Mouse (Mus musculus) midbrain, embryonic 13.5 days (tissue): ENCODE results near the gene Tspan33. TPM values are rescaled to one million over a fixed set of nuclear protein-coding genes. Genes with fewer than 3 reads are reported as not detected.

ENCODE experiments used
- ATAC-seq: fragments of 200-750 bp; cut with Nextera tagmentation; 2 replicates; pipeline ENCODE4 v1.8.0; 2017; ENCODE audit warnings: mild to moderate bottlenecking, moderate TSS enrichment, moderate library complexity
- H3K27ac ChIP-seq: fragments of 300-500 bp; sonication (generic); 2 replicates; pipeline ENCODE4 v1.5.1; 2015; ENCODE audit warnings: inconsistent platforms, mild to moderate bottlenecking, moderate library complexity
- H3K27me3 ChIP-seq: fragments of 300-500 bp; sonication (generic); 2 replicates; pipeline ENCODE4 v1.6.1; 2015; ENCODE audit warnings: mild to moderate bottlenecking, inconsistent platforms
- H3K36me3 ChIP-seq: fragments of 300-500 bp; sonication (generic); 2 replicates; pipeline ENCODE4 v1.6.1; 2015; ENCODE audit warnings: mild to moderate bottlenecking, inconsistent platforms
- H3K4me1 ChIP-seq: fragments of 300-500 bp; sonication (generic); replicated peaks from 2 replicates; pipeline ENCODE4 v1.6.1; 2015; ENCODE audit warnings: inconsistent platforms
- H3K4me2 ChIP-seq: fragments of 300-500 bp; sonication (generic); replicated peaks from 2 replicates; pipeline ENCODE4 v1.6.1; 2015; ENCODE audit warnings: moderate library complexity, mild to moderate bottlenecking, inconsistent platforms
- H3K4me3 ChIP-seq: fragments of 300-500 bp; sonication (generic); replicated peaks from 2 replicates; pipeline ENCODE4 v1.5.1; 2015; ENCODE audit warnings: mild to moderate bottlenecking, inconsistent platforms
- H3K9ac ChIP-seq: fragments of 300-500 bp; sonication (generic); replicated peaks from 2 replicates; pipeline ENCODE4 v1.6.1; 2015; ENCODE audit warnings: mild to moderate bottlenecking, inconsistent platforms
- H3K9me3 ChIP-seq: fragments of 300-500 bp; sonication (generic); 2 replicates; pipeline ENCODE4 v1.6.1; 2016; ENCODE audit warnings: mild to moderate bottlenecking, inconsistent platforms
- WGBS: fragments of 180-500 bp; shearing (Covaris S2); methylation state at CpG from one replicate; pipeline ENCODE4 v1.1.7; 2015; 5-methylcytosine and 5-hydroxymethylcytosine counted together
- polyA plus RNA-seq: library from polyadenylated mRNA; unstranded; fragments of >200 nt; fragmentation: Nextera tagmentation; extraction: Ambion mirVana; gene quantifications from 2 replicates; pipeline ENCODE4 v1.2.1, GENCODE M21; 2015

Gene Tspan33
- polyA plus RNA-seq, 1 experiment from 2014 or later, result 6.0 TPM

GRCm38 (mm10) chr6:29761282-29761681 is 67.3 kb downstream of the Tspan33 start:
- Histone ChIP-seq H3K9me3 (no peaks in the 10 kb centered on the region), H3K4me3 (no peak overlapping the region), H3K9ac (no peak overlapping the region), H3K27me3 (no peaks in the 10 kb centered on the region), H3K27ac (no peak overlapping the region), H3K4me2 (no peak overlapping the region), H3K4me1 (no peaks in the 10 kb centered on the region), H3K36me3 (peaks cover 20% of the 10 kb centered on the region)
- WGBS, result 89% methylated on average over 4 of the region's 4 CpGs
- no peak for ATAC-seq

GRCm38 (mm10) chr6:29762524-29762923 is 68.5 kb downstream of the Tspan33 start:
- Histone ChIP-seq H3K4me3 (no peak overlapping the region), H3K36me3 (peaks cover 12% of the 10 kb centered on the region), H3K4me1 (no peaks in the 10 kb centered on the region), H3K9ac (no peak overlapping the region), H3K27ac (no peak overlapping the region), H3K4me2 (no peak overlapping the region), H3K9me3 (no peaks in the 10 kb centered on the region), H3K27me3 (no peaks in the 10 kb centered on the region)
- no peak for ATAC-seq
- 58% methylated on average over 4 of the region's 4 CpGs for WGBS

GRCm38 (mm10) chr6:29766874-29767273 is 72.9 kb downstream of the Tspan33 start:
- WGBS, result 94% methylated on average over 2 of the region's 2 CpGs
- H3K27ac ChIP-seq, result no peak overlapping the region
- ATAC-seq, result no peak

More at GRCm38 (mm10) chr6:29766874-29767273, 72.9 kb downstream of the Tspan33 start:
- Histone ChIP-seq H3K36me3 (no peaks in the 10 kb centered on the region), H3K4me2 (no peak overlapping the region), H3K9ac (no peak overlapping the region), H3K4me1 (peaks cover 19% of the 10 kb centered on the region), H3K9me3 (no peaks in the 10 kb centered on the region), H3K27me3 (no peaks in the 10 kb centered on the region), H3K4me3 (no peak overlapping the region)

Other genes with a start within 250 kb of the Tspan33 start
- gene Atp6v1f, start 226.5 kb upstream of the Tspan33 start, polyA plus RNA-seq, result 309 and 328 TPM in 2 replicates
- 0.47 and 0.53 TPM in 2 replicates for gene Atp6v1fnb, start 222.8 kb upstream of the Tspan33 start, polyA plus RNA-seq
- 11.7 and 14.0 TPM in 2 replicates for gene Kcp, start 186.3 kb upstream of the Tspan33 start, polyA plus RNA-seq
- 1.3 and 1.6 TPM in 2 replicates for gene Irf5, start 167.6 kb upstream of the Tspan33 start, polyA plus RNA-seq
- 97.7 and 106 TPM in 2 replicates for gene Tnpo3, start 84.3 kb upstream of the Tspan33 start, polyA plus RNA-seq
- gene Smo, start 41.3 kb downstream of the Tspan33 start, polyA plus RNA-seq, result 14.2 and 19.2 TPM in 2 replicates
- 12.8 and 13.1 TPM in 2 replicates for gene Ahcyl2, start 73.8 kb downstream of the Tspan33 start, polyA plus RNA-seq
- gene Strip2, start 222.8 kb downstream of the Tspan33 start, polyA plus RNA-seq, result 1.4 and 1.6 TPM in 2 replicates